Comparison of ENCODE assay signal across 8 mouse cellular contexts in genomic region chr4:156031255-156031592, GRCm38 (mm10). TPM values are rescaled to one million over a fixed set of nuclear protein-coding genes. Genes with fewer than 3 reads are reported as not detected.
DNase-seq lines count a peak whose midpoint lies in the region; ATAC-seq and TF ChIP-seq lines count a peak whose summit lies in the region.

No protein-coding gene starts in this region.

- peak overlapping the region; percentile 72 for H3K4me2 ChIP-seq in embryonic facial prominence, embryonic 15.5 days (replicated peaks)
- H3K4me2 ChIP-seq in intestine, postnatal 0 days (replicated peaks; ENCODE audit: low read depth) = peak overlapping the region; percentile 76
- H3K4me2 ChIP-seq in neural tube, embryonic 14.5 days (ENCODE audit: low read depth, low read length) = peak overlapping the region; percentile 79

- peaks cover 17% of the 10 kb centered on the region for H3K36me3 ChIP-seq in embryonic facial prominence, embryonic 15.5 days
- H3K36me3 ChIP-seq in intestine, postnatal 0 days (ENCODE audit: control insufficient read depth, insufficient read depth) = peaks cover 22% of the 10 kb centered on the region; the same call in 1 of the 2 replicates
- H3K36me3 ChIP-seq in neural tube, embryonic 14.5 days (ENCODE audit: control insufficient read depth, insufficient read depth, low read length) = peaks cover 4% of the 10 kb centered on the region; the same call in 1 of the 2 replicates

- H3K9ac ChIP-seq in embryonic facial prominence, embryonic 15.5 days = peak overlapping the region; percentile 42
- peak overlapping the region; percentile 58 for H3K9ac ChIP-seq in intestine, postnatal 0 days (ENCODE audit: low read depth, low read length)
- peak overlapping the region; percentile 55 for H3K9ac ChIP-seq in neural tube, embryonic 14.5 days (replicated peaks; ENCODE audit: low read depth, low read length)

- H3K4me3 ChIP-seq in lung, adult 2 months (replicated peaks; ENCODE audit: extremely low read depth, low read depth, low read length) = peak overlapping the region; percentile 90
- H3K4me3 ChIP-seq in embryonic facial prominence, embryonic 15.5 days (replicated peaks) = peak overlapping the region; percentile 55
- H3K4me3 ChIP-seq in intestine, postnatal 0 days (ENCODE audit: low read depth, low read length) = peak overlapping the region; percentile 54
- peak overlapping the region; percentile 41 for H3K4me3 ChIP-seq in neural tube, embryonic 14.5 days (ENCODE audit: low read depth, low read length)

- H3K4me1 ChIP-seq in lung, adult 2 months (ENCODE audit: control insufficient read depth, insufficient read depth, low read length) = peaks cover 11% of the 10 kb centered on the region
- H3K4me1 ChIP-seq in embryonic facial prominence, embryonic 15.5 days = peaks cover 40% of the 10 kb centered on the region
- peaks cover 9% of the 10 kb centered on the region; the same call in 1 of the 2 replicates for H3K4me1 ChIP-seq in intestine, postnatal 0 days (replicated peaks; ENCODE audit: control insufficient read depth, insufficient read depth, low read length)
- peaks cover 16% of the 10 kb centered on the region for H3K4me1 ChIP-seq in neural tube, embryonic 14.5 days (ENCODE audit: control insufficient read depth, insufficient read depth, low read length)

- 10% methylated on average over 7 of the region's 7 CpGs for WGBS in lung, adult 2 months
- 2% methylated on average over 7 of the region's 7 CpGs for WGBS in embryonic facial prominence, embryonic 15.5 days
- WGBS in intestine, postnatal 0 days = 2% methylated on average over 7 of the region's 7 CpGs
- 10% methylated on average over 7 of the region's 7 CpGs for WGBS in neural tube, embryonic 14.5 days

- ATAC-seq in embryonic facial prominence, embryonic 15.5 days (ENCODE audit: insufficient number of reproducible peaks, low FRiP score, low TSS enrichment, low read depth) = 0 out of 2 replicates have a peak, but pooled peaks have one; percentile 9
- ATAC-seq in intestine, postnatal 0 days = no peak; the same call in 1 of the 2 replicates
- ATAC-seq in neural tube, embryonic 14.5 days (ENCODE audit: low read depth) = peak; percentile 12; the same call in 1 of the 2 replicates

- H3K27me3 ChIP-seq in embryonic facial prominence, embryonic 15.5 days = peaks cover 20% of the 10 kb centered on the region
- H3K27me3 ChIP-seq in intestine, postnatal 0 days (replicated peaks; ENCODE audit: control insufficient read depth, insufficient read depth, low read length) = no peaks in the 10 kb centered on the region
- H3K27me3 ChIP-seq in neural tube, embryonic 14.5 days (ENCODE audit: control insufficient read depth, insufficient read depth, low read length) = peaks cover 16% of the 10 kb centered on the region

- TF ChIP-seq CTCF in lung, adult 2 months (IDR thresholded peaks at IDR 0.05; ENCODE audit: insufficient read depth, low read length) = no peak
- TF ChIP-seq CTCF in intestine, postnatal 0 days (IDR thresholded peaks at IDR 0.05; ENCODE audit: low read depth) = no peak

- no peak for DNase-seq in lung, adult 2 months
- DNase-seq in lung, postnatal 36 days = no peak
- no peak for DNase-seq in cerebellum, postnatal 10 days
- no peak for DNase-seq in ovary, adult 18-20 months (ENCODE audit: low spot score)
- DNase-seq in kidney, adult 8-10 months = no peak

- H3K27ac ChIP-seq in embryonic facial prominence, embryonic 15.5 days (replicated peaks) = peak overlapping the region; percentile 96
- 0 out of 2 replicates have a peak overlapping the region, but pooled peaks have one; percentile 71 for H3K27ac ChIP-seq in intestine, postnatal 0 days (ENCODE audit: low read depth, low read length)
- peak overlapping the region; percentile 82 for H3K27ac ChIP-seq in neural tube, embryonic 14.5 days (ENCODE audit: low read depth, low read length)

- H3K9me3 ChIP-seq in embryonic facial prominence, embryonic 15.5 days (replicated peaks) = no peaks in the 10 kb centered on the region
- no peaks in the 10 kb centered on the region for H3K9me3 ChIP-seq in intestine, postnatal 0 days (ENCODE audit: control insufficient read depth)
- no peaks in the 10 kb centered on the region for H3K9me3 ChIP-seq in neural tube, embryonic 14.5 days (ENCODE audit: control insufficient read depth, low read length)

- TF ChIP-seq POLR2A in lung, adult 2 months (IDR thresholded peaks at IDR 0.05; ENCODE audit: borderline replicate concordance, extremely low read depth, low read depth, low read length) = no peak

RNA-seq across cellular contexts. Expression of gene Tnfrsf18, which starts 5.3 kb away (rescaled TPM):
- 4.3 and 5.2 TPM in 2 replicates for polyA plus RNA-seq in lung, adult 2 months (2012; rRNA removed)
- 6.0 and 7.1 TPM in 2 replicates for polyA plus RNA-seq in embryonic facial prominence, embryonic 15.5 days (2015; fragmentation: Nextera tagmentation; extraction: Ambion mirVana)
- polyA plus RNA-seq in intestine, postnatal 0 days (2015; fragmentation: Nextera tagmentation; extraction: Ambion mirVana) = 0.55 and 0.56 TPM in 2 replicates
- polyA plus RNA-seq in neural tube, embryonic 14.5 days (2014; fragmentation: Nextera tagmentation; extraction: Ambion mirVana) = 1.5 and 2.7 TPM in 2 replicates

RNA-seq across cellular contexts. Expression of gene Tnfrsf4, which starts 17.6 kb away (rescaled TPM):
- polyA plus RNA-seq in lung, adult 2 months (2012; rRNA removed) = 5.4 and 7.3 TPM in 2 replicates
- polyA plus RNA-seq in embryonic facial prominence, embryonic 15.5 days (2015; fragmentation: Nextera tagmentation; extraction: Ambion mirVana) = 1.1 and 1.2 TPM in 2 replicates
- 0.14 and 0.35 TPM in 2 replicates for polyA plus RNA-seq in intestine, postnatal 0 days (2015; fragmentation: Nextera tagmentation; extraction: Ambion mirVana)
- polyA plus RNA-seq in neural tube, embryonic 14.5 days (2014; fragmentation: Nextera tagmentation; extraction: Ambion mirVana) = 0.20 and 0.70 TPM in 2 replicates

RNA-seq across cellular contexts. Expression of gene Ttll10, which starts 28.0 kb away (rescaled TPM):
- 5.8 and 7.2 TPM in 2 replicates for polyA plus RNA-seq in lung, adult 2 months (2012; rRNA removed)
- 4.0 and 4.3 TPM in 2 replicates for polyA plus RNA-seq in embryonic facial prominence, embryonic 15.5 days (2015; fragmentation: Nextera tagmentation; extraction: Ambion mirVana)
- 2.1 and 2.6 TPM in 2 replicates for polyA plus RNA-seq in intestine, postnatal 0 days (2015; fragmentation: Nextera tagmentation; extraction: Ambion mirVana)
- polyA plus RNA-seq in neural tube, embryonic 14.5 days (2014; fragmentation: Nextera tagmentation; extraction: Ambion mirVana) = not detected in 2 replicates

RNA-seq across cellular contexts. Expression of gene Sdf4, which starts 38.6 kb away (rescaled TPM):
- polyA plus RNA-seq in lung, adult 2 months (2012; rRNA removed) = 54.3 and 63.6 TPM in 2 replicates
- polyA plus RNA-seq in embryonic facial prominence, embryonic 15.5 days (2015; fragmentation: Nextera tagmentation; extraction: Ambion mirVana) = 165 and 172 TPM in 2 replicates
- polyA plus RNA-seq in intestine, postnatal 0 days (2015; fragmentation: Nextera tagmentation; extraction: Ambion mirVana) = 219 and 222 TPM in 2 replicates
- 123 and 125 TPM in 2 replicates for polyA plus RNA-seq in neural tube, embryonic 14.5 days (2014; fragmentation: Nextera tagmentation; extraction: Ambion mirVana)

RNA-seq across cellular contexts. Expression of gene B3galt6, which starts 38.8 kb away (rescaled TPM):
- polyA plus RNA-seq in lung, adult 2 months (2012; rRNA removed) = 6.1 and 7.4 TPM in 2 replicates
- polyA plus RNA-seq in embryonic facial prominence, embryonic 15.5 days (2015; fragmentation: Nextera tagmentation; extraction: Ambion mirVana) = 16.6 and 16.7 TPM in 2 replicates
- polyA plus RNA-seq in intestine, postnatal 0 days (2015; fragmentation: Nextera tagmentation; extraction: Ambion mirVana) = 5.8 and 6.0 TPM in 2 replicates
- 37.4 and 38.1 TPM in 2 replicates for polyA plus RNA-seq in neural tube, embryonic 14.5 days (2014; fragmentation: Nextera tagmentation; extraction: Ambion mirVana)
